Mouse (Mus musculus) hindbrain, embryonic 11.5 days (tissue): Measurements from ENCODE around the gene Clpp. TPM values are rescaled to one million over a fixed set of nuclear protein-coding genes. Genes with fewer than 3 reads are reported as not detected.

Experiments used
- ATAC-seq: fragments of 200-750 bp; cut with Nextera tagmentation; 2 replicates; pipeline ENCODE4 v1.8.0; 2017; ENCODE audit warnings: mild to moderate bottlenecking, moderate TSS enrichment, moderate library complexity; ENCODE audit not compliant: low FRiP score
- DNase-seq: peaks from one replicate; pipeline ENCODE4 v3.0.0-alpha.2; 2015; ENCODE audit warnings: low spot score
- H3K27ac ChIP-seq: fragments of 300-500 bp; sonication (generic); 2 replicates; pipeline ENCODE4 v1.5.1; 2014; ENCODE audit warnings: mild to moderate bottlenecking, low read depth, low read length
- H3K27me3 ChIP-seq: fragments of 300-500 bp; sonication (generic); 2 replicates; pipeline ENCODE4 v1.6.1; 2014; ENCODE audit warnings: mild to moderate bottlenecking, low read length, moderate library complexity, mixed read lengths; ENCODE audit not compliant: control insufficient read depth, insufficient read depth
- H3K36me3 ChIP-seq: fragments of 300-500 bp; sonication (generic); 2 replicates; pipeline ENCODE4 v1.6.1; 2014; ENCODE audit warnings: mild to moderate bottlenecking, low read length, moderate library complexity, mixed read lengths; ENCODE audit not compliant: control insufficient read depth, insufficient read depth
- H3K4me1 ChIP-seq: fragments of 300-500 bp; sonication (generic); replicated peaks from 2 replicates; pipeline ENCODE4 v1.6.1; 2014; ENCODE audit warnings: low read length, mixed read lengths; ENCODE audit not compliant: control insufficient read depth, insufficient read depth
- H3K4me2 ChIP-seq: fragments of 300-500 bp; sonication (generic); replicated peaks from 2 replicates; pipeline ENCODE4 v1.6.1; 2014; ENCODE audit warnings: mild to moderate bottlenecking, low read depth, low read length
- H3K4me3 ChIP-seq: fragments of 300-500 bp; sonication (generic); 2 replicates; pipeline ENCODE4 v1.5.1; 2014; ENCODE audit warnings: low read depth, low read length
- H3K9ac ChIP-seq: fragments of 300-500 bp; sonication (generic); 2 replicates; pipeline ENCODE4 v1.6.1; 2014; ENCODE audit warnings: low read depth, low read length
- H3K9me3 ChIP-seq: fragments of 300-500 bp; sonication (generic); 2 replicates; pipeline ENCODE4 v1.6.1; 2016; ENCODE audit warnings: low read length; ENCODE audit not compliant: control insufficient read depth
- WGBS: fragments of 180-500 bp; shearing (Covaris S2); extraction: QIAGEN DNeasy Blood & Tissue Kit; methylation state at CpG from one replicate; pipeline ENCODE4 v1.1.7; 2014; 5-methylcytosine and 5-hydroxymethylcytosine counted together
- polyA plus RNA-seq: library from polyadenylated mRNA; unstranded; fragments of >200 nt; fragmentation: Nextera tagmentation; extraction: Ambion mirVana; gene quantifications from 2 replicates; pipeline ENCODE4 v1.2.1, GENCODE M21; 2014

Clpp gene
- 146 and 152 TPM in 2 replicates for polyA plus RNA-seq

GRCm38 (mm10) chr17:56990115-56990746 lies at the start of gene Clpp:
TSS of gene Clpp (plus strand) at chr17:56990305.
- Histone ChIP-seq H3K4me1 (peaks cover 6% of the 10 kb centered on the region; the same call in 1 of the 2 replicates), H3K27me3 (no peaks in the 10 kb centered on the region; the same call in 1 of the 2 replicates), H3K4me3 (peak within 1 kb of the TSS; percentile 67), H3K36me3 (peaks cover 8% of the 10 kb centered on the region; the same call in 1 of the 2 replicates), H3K9ac (peak within 1 kb of the TSS; percentile 70), H3K9me3 (no peaks in the 10 kb centered on the region), H3K27ac (peak within 1 kb of the TSS; percentile 59; the same call in 1 of the 2 replicates), H3K4me2 (peak within 1 kb of the TSS; percentile 57)
- DNase-seq (peak; percentile 95), ATAC-seq (peak; percentile 96)
- under 1% methylated on average over 52 of the region's 52 CpGs for WGBS

GRCm38 (mm10) chr17:56950915-56951314 lies 39.2 kb upstream of the Clpp start:
- H3K9ac ChIP-seq: no peak overlapping the region
- ATAC-seq (no peak), DNase-seq (peak; percentile 66)
- H3K4me1 ChIP-seq: no peaks in the 10 kb centered on the region
- H3K4me3 ChIP-seq: no peak overlapping the region
- H3K27ac ChIP-seq: no peak overlapping the region
- H3K36me3 ChIP-seq: no peaks in the 10 kb centered on the region
- no peak overlapping the region for H3K4me2 ChIP-seq
- no peaks in the 10 kb centered on the region for H3K27me3 ChIP-seq
- H3K9me3 ChIP-seq: no peaks in the 10 kb centered on the region
- 14% methylated on average over 3 of the region's 3 CpGs for WGBS

- Histone ChIP-seq H3K9me3 (no peaks in the 10 kb centered on the region), H3K27me3 (no peaks in the 10 kb centered on the region), H3K27ac (no peak overlapping the region), H3K4me2 (no peak overlapping the region), H3K9ac (no peak overlapping the region), H3K4me3 (no peak overlapping the region), H3K4me1 (no peaks in the 10 kb centered on the region), H3K36me3 (no peaks in the 10 kb centered on the region)
- WGBS: 76% methylated on average over 1 of the region's 1 CpGs
- ATAC-seq (no peak), DNase-seq (no peak)
Measured at GRCm38 (mm10) chr17:56952639-56953038, 37.5 kb upstream of the Clpp start.

- Histone ChIP-seq H3K4me2 (no peak overlapping the region), H3K27me3 (no peaks in the 10 kb centered on the region), H3K4me3 (no peak overlapping the region), H3K36me3 (no peaks in the 10 kb centered on the region), H3K4me1 (no peaks in the 10 kb centered on the region), H3K9me3 (no peaks in the 10 kb centered on the region), H3K9ac (no peak overlapping the region), H3K27ac (no peak overlapping the region)
- DNase-seq (no peak), ATAC-seq (no peak)
- WGBS: 83% methylated on average over 7 of the region's 7 CpGs
Measured at GRCm38 (mm10) chr17:56954871-56955270, 35.2 kb upstream of the Clpp start.

- Histone ChIP-seq H3K36me3 (no peaks in the 10 kb centered on the region), H3K9ac (no peak overlapping the region), H3K27ac (no peak overlapping the region), H3K9me3 (no peaks in the 10 kb centered on the region), H3K4me2 (no peak overlapping the region), H3K4me1 (no peaks in the 10 kb centered on the region), H3K4me3 (no peak overlapping the region), H3K27me3 (no peaks in the 10 kb centered on the region)
- DNase-seq (no peak), ATAC-seq (peak; percentile 45; the same call in 1 of the 2 replicates)
- WGBS: 29% methylated on average over 11 of the region's 11 CpGs
Measured at GRCm38 (mm10) chr17:56957763-56958429, 32.2 kb upstream of the Clpp start.

- H3K9me3 ChIP-seq: no peaks in the 10 kb centered on the region
- DNase-seq (no peak), ATAC-seq (no peak)
- no peak overlapping the region for H3K27ac ChIP-seq
- H3K4me2 ChIP-seq: no peak overlapping the region
- no peaks in the 10 kb centered on the region for H3K4me1 ChIP-seq
- H3K9ac ChIP-seq: no peak overlapping the region
- WGBS: 75% methylated on average over 4 of the region's 4 CpGs
- no peaks in the 10 kb centered on the region for H3K27me3 ChIP-seq
- no peak overlapping the region for H3K4me3 ChIP-seq
- H3K36me3 ChIP-seq: no peaks in the 10 kb centered on the region
Measured at GRCm38 (mm10) chr17:56958667-56959066, 31.4 kb upstream of the Clpp start.

GRCm38 (mm10) chr17:56961880-56962279 lies 28.2 kb upstream of the Clpp start:
- no peak for DNase-seq
- Histone ChIP-seq H3K27me3 (no peaks in the 10 kb centered on the region), H3K4me3 (no peak overlapping the region), H3K27ac (no peak overlapping the region), H3K4me2 (no peak overlapping the region), H3K4me1 (no peaks in the 10 kb centered on the region), H3K36me3 (no peaks in the 10 kb centered on the region), H3K9ac (no peak overlapping the region), H3K9me3 (no peaks in the 10 kb centered on the region)
- ATAC-seq: no peak
- 90% methylated on average over 4 of the region's 4 CpGs for WGBS

- H3K27me3 ChIP-seq: no peaks in the 10 kb centered on the region
- H3K9ac ChIP-seq: no peak overlapping the region
- no peaks in the 10 kb centered on the region for H3K36me3 ChIP-seq
- ATAC-seq: no peak
- 78% methylated on average over 5 of the region's 5 CpGs for WGBS
- no peak overlapping the region for H3K27ac ChIP-seq
- H3K4me1 ChIP-seq: no peaks in the 10 kb centered on the region
- no peaks in the 10 kb centered on the region for H3K9me3 ChIP-seq
- no peak overlapping the region for H3K4me3 ChIP-seq
- no peak overlapping the region for H3K4me2 ChIP-seq
- no peak for DNase-seq
Measured at GRCm38 (mm10) chr17:56962642-56963405, 27.3 kb upstream of the Clpp start.
